Mouse (Mus musculus): ENCODE measurements at regions not wholly inside any gene's neighbourhood (a gene's known extent, or its start where the extent isn't known, plus 50 kb on each side); places are given as distances from the start of the nearest gene placed in this dataset.

- no peak for DNase-seq (ENCODE audit: low spot score in 2 of 2)
These were observed 198.4 kb downstream of the Klf6 start for GRCm38 (mm10) chr13:6059515-6060228.

DNA sequence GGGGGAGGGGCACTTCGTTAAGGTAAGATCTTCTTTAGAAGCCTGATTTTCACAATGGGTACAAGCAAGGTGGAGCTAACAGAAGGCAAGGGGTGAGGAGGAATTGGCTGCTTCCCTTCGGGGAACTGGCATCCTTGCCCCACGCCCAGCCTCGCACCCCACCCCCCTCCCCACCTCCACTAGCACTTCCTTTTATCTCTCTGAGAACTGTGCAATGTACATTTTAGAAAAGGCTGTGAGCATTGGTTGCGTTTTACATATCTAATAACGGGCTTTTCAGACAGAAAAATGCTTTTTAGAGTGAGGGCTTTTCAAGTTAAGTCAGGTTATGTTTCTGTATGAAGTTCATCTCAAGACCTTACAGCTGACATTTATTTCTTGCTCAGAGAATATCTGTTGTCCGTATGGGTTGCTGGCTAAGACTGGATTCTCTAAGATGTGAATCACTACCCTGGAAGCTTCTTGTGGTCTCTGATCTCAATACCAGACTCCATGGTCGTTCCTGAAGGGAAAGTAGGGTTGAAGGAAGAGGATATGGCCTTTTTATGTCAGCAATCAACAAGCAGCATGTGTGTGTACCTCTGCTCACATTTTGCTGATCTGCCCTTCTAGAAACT, 199.1 kb downstream of the Klf6 start:
- DNase-seq (ENCODE audit: low spot score in 2 of 2) = no peak

DNA sequence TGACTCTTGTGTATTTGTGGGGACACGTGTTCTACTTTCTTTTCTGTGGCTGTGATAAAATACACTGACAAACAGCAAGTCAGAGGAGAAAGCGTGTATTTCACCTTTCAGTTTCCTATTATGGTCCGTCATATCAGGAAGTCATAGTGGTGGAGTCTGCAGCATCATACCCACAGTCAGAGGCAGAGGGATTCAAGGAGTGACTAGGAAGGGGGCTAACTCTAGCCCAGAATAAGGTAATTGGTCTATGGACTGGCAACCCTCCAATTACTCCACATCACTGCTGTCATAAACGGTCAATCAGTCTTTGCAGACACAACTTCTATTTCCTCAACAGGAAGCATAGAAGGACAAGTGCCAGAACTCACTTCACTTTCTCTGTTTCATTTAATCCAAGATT, 201.0 kb downstream of the Klf6 start:
- no peak for DNase-seq (ENCODE audit: low spot score in 2 of 2)

- DNase-seq (ENCODE audit: low spot score in 2 of 2) = no peak
These were observed 201.6 kb downstream of the Klf6 start for GRCm38 (mm10) chr13:6062729-6063386.

GRCm38 (mm10) chr13:6076978-6077825, 215.9 kb downstream of the Klf6 start:
- DNase-seq (ENCODE audit: low spot score in 2 of 2) = no peak

GRCm38 (mm10) chr13:6085891-6086290, 224.6 kb downstream of the Klf6 start:
- no peak for DNase-seq (ENCODE audit: low spot score in 2 of 2)

DNA sequence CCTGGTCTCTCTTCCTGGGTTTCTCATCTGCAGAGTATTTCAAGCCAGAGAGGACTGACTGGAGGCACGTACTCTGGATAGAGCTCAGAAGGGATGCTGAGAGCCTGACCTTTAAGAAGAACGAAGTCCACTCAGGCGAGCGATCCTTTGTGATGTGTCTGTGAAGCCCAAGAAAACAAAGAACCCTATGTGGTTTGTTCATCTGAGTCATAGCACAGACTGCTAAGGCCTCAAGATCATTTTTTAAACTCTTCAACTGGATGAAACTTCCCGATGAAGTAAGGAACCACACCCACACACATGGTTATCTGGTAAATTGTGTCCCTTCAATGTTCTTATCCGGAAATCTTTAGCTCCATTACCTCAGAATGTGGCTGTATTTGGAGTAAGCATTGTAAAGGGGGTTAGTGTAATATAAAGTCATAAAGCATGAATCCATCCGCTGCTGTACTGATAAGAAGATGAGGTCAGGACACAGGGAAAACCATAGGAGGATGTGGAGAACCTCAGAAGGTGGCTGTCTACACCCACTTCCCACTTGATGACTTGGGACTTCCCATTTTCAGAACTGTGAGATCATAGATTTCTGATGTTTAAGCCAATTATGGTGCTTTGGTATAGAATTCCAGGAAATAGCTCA, 247.9 kb downstream of the Klf6 start:
- DNase-seq (ENCODE audit: low spot score in 2 of 2) = no peak

GRCm38 (mm10) chr13:6119703-6120102, 258.4 kb downstream of the Klf6 start:
- no peak for DNase-seq (ENCODE audit: low spot score in 2 of 2)

DNA sequence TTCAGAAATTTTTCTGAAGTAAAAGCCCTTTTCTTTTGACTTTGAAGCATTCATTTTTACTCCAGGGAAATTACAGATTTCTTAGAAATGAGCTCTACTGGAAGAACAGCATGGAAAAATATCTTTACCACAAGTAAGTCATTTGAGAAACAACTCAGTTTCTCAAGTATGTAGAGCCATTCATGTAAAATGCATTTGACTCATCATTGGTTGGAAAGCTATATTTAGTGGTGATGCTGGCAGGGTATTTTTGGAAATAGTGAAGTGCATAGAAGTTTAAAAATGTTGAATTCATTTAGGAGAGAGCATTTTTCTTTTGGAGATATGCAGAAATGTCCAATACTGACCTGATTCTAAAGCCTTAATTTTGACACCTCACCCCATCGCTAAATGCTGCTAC, 266.0 kb downstream of the Klf6 start:
- DNase-seq (ENCODE audit: low spot score in 2 of 2) = no peak

- DNase-seq (ENCODE audit: low spot score in 2 of 2) = no peak
These were observed 267.6 kb downstream of the Klf6 start for GRCm38 (mm10) chr13:6128903-6129302.

DNA sequence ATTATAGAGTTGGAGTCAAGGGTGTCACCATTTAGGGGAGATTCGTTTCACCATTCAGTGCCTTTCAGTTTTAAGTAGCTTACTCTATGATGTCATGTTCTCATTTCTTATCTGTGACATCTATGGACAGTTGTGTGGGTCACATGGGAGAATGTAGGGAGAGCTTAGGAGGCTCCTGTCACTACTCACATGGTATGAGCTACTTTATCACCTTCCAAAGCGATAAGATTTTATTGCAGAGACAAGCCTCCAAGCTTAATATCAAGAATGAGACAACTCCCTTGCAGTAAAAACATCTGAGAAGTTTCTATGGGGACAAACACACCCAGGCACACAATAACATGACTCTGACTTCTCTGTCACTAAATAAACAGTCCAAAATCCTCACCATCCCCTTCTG, 270.1 kb downstream of the Klf6 start:
- no peak for DNase-seq (ENCODE audit: low spot score in 2 of 2)

DNA sequence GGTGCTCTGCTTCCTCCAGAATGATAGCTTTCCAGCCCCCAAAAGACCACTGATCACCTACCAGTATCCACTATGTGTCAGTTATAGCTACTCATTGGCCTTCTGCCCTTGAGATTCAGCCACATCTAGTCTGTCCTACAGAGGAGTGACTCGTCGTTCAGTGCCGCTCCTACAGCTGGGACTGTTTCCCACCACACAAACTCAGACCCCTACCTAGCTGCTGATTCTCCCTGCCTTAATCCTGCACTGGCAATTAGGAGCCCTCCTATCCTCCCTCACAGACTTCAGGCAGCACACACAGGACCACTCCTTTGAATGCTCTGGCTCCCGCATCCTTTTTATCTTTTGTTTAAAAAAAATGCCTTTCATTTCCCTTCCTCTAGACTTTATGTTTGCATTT, 275.9 kb downstream of the Klf6 start:
- no peak for DNase-seq (ENCODE audit: low spot score in 2 of 2)

DNA sequence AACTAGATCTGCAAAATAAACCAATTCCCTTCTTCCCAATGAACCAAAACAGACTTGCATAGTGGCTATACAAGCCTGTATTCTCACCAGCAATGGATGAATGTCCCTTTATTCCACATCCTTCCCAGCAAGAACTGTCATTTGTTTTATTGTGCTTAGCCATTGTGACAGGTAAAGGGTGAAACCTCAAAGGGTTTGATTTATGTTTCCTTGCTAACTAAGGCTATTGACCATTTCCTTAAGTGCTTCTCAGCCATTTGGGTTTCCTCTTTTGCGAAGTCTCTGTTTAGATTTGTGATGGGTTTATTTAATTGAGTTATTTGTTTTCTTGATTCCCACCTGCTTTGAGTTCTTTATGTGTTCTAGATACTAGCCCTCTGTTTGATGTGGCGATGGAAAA, 281.5 kb downstream of the Klf6 start:
- no peak for DNase-seq (ENCODE audit: low spot score in 2 of 2)

GRCm38 (mm10) chr13:6153657-6154056, 292.4 kb downstream of the Klf6 start:
- DNase-seq (ENCODE audit: low spot score in 2 of 2) = no peak

- no peak for DNase-seq (ENCODE audit: low spot score in 2 of 2)
These were observed 294.9 kb downstream of the Klf6 start for GRCm38 (mm10) chr13:6156191-6156590.

DNA sequence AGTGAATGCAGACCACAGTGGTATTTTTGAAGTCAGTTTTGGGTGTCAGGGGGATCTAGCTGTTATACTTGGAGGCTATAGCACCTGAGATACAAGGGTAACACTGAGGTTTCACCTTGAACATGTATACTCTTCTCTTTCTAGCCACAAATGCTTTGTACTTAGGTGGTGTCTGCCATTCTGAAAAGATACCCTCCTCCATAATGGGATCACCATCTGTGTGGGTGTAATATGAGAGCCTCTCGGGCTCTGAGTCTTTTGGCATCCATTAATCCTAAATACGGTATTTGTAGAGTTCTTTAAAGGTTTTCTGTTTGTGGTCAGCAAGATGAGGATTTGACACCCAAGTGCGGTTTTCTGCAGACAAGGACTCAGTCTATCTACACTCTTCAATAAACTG, 295.7 kb downstream of the Klf6 start:
- no peak for DNase-seq (ENCODE audit: low spot score in 2 of 2)

- DNase-seq (ENCODE audit: low spot score in 2 of 2) = no peak
These were observed 296.7 kb downstream of the Klf6 start for GRCm38 (mm10) chr13:6157946-6158345.

DNA sequence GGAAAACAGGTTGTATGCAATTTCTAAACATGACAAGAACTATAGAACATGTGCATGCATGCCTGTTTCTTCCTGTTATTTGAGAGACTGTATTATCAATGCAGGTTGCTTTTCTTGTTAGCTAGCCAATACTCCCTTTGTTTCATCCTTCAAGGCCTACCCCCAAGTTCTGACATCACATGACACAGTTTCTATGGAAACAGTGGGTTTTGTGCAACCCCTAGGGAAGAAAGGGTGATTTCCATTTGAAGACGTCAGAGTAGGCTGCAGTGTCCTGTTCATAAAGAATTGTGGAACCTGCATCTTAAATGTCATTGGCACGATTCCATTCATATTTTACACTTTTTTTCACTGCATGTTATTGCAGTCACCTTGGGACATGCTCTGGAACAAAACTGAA, 298.1 kb downstream of the Klf6 start:
- no peak for DNase-seq (ENCODE audit: low spot score in 2 of 2)

- no peak for DNase-seq (ENCODE audit: low spot score in 2 of 2)
These were observed 304.6 kb downstream of the Klf6 start for GRCm38 (mm10) chr13:6165916-6166315.

DNA sequence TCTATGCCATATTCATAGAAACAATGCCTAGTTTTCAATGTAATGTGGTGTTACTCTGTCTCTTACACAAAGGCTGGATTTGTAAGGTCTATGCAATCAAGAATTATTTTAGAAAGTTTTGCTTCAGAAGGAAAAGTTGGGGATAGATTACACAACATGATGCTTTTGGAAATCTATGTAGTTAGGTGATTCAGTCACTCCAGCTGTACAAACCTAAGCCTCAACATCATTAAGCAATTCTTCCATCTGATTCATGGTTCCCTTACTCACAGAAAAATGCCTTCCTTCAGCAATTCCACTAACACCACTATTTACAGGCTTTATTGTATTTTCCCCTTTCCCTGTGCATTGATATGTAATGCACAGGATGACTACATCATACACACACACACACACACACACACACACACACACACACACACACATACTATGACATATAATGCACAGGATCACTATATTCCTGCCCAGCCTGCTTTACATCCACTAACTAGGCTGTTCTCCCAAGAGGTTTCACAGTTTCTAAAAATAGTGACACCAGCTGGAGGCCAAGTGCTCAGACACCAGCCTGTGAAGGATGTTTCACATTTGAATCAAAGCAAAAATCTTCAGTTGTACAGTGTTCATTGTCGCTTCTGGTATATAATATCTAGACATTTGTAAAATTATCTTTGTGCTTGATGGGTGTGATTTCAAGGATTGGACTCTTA, 305.9 kb downstream of the Klf6 start:
- no peak for DNase-seq (ENCODE audit: low spot score in 2 of 2)

DNA sequence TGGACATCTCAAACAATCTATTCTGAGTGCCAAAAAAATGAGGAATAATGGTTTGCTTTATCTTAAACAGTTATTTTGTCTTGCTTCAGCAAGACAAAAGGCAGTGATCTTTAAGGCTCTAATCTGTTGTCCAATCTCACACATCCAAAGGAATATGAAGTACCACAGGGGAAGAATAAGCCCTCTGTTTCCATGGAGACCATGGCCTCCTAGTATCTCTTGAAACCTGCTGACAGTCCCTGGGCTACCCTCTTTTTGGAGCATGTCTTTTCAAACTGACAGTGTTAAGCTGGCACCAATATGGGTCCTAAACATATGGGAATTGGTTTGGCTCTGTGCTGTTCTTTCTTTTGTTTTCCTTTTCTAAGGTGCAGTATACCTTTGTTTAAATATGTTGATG, 311.8 kb downstream of the Klf6 start:
- DNase-seq (ENCODE audit: low spot score in 2 of 2) = no peak
